Mouse (Mus musculus): ENCODE measurements around the gene Rassf3. TPM values are rescaled to one million over a fixed set of nuclear protein-coding genes. Genes with fewer than 3 reads are reported as not detected.
A peak's percentile ranks its signal among the peaks of the same experiment; 100 is the strongest.

The Rassf3 gene
- total RNA-seq, 1 experiment, result 13.1 TPM

GRCm38 (mm10) chr10:121435546-121436257 lies 40.4 kb downstream of the Rassf3 start:
- Histone ChIP-seq H3K9me3 (ENCODE audit: control insufficient read depth, insufficient read depth, low read depth, low read length) (no peaks in the 10 kb centered on the region), H3K27ac (ENCODE audit: insufficient read depth, low read depth, low read length, poor library complexity, severe bottlenecking) (no peak overlapping the region), H3K36me3 (ENCODE audit: control insufficient read depth, insufficient read depth, low read length, poor library complexity, severe bottlenecking) (no peaks in the 10 kb centered on the region), H3K4me3 (ENCODE audit: insufficient read depth in 1 of 2, low read depth in 1 of 2, low read length in 2 of 2, poor library complexity in 1 of 2, severe bottlenecking in 1 of 2) (peak overlapping the region in 1 of 2 experiments; percentile 7; a peak in 1 of 4 replicates), H3K9ac (ENCODE audit: insufficient read depth, low read depth, low read length, poor library complexity, severe bottlenecking) (peak overlapping the region; percentile 41; the same call in 1 of the 2 replicates), H3K4me1 (ENCODE audit: control insufficient read depth in 2 of 2, insufficient read depth in 2 of 2, low read length in 2 of 2, poor library complexity in 1 of 2) (peaks cover 8 to 32% of the 10 kb centered on the region in 2 experiments)
- DNase-seq (ENCODE audit: low read depth, low spot score), result no peak
- TF ChIP-seq CHD2 (IDR thresholded peaks at IDR 0.05; ENCODE audit: low read depth, low read length) (peak; percentile 75), MAFK (IDR thresholded peaks at IDR 0.05; ENCODE audit: insufficient read depth, low read depth, low read length) (no peak)
- in situ Hi-C loops (cut with MboI; ENCODE audit: low sequenced_read_pairs in 2 of 2, unreplicated experiment in 2 of 2), result no loop called here

GRCm38 (mm10) chr10:121434441-121435103 lies 41.6 kb downstream of the Rassf3 start:
- in situ Hi-C loops (cut with MboI; ENCODE audit: low sequenced_read_pairs in 2 of 2, unreplicated experiment in 2 of 2), result no loop called here
- H3K4me1 ChIP-seq (ENCODE audit: control insufficient read depth in 2 of 2, insufficient read depth in 2 of 2, low read length in 2 of 2, poor library complexity in 1 of 2), result peaks cover 9 to 37% of the 10 kb centered on the region in 2 experiments
- no peak overlapping the region for H3K27ac ChIP-seq (ENCODE audit: insufficient read depth, low read depth, low read length, poor library complexity, severe bottlenecking)

DNA sequence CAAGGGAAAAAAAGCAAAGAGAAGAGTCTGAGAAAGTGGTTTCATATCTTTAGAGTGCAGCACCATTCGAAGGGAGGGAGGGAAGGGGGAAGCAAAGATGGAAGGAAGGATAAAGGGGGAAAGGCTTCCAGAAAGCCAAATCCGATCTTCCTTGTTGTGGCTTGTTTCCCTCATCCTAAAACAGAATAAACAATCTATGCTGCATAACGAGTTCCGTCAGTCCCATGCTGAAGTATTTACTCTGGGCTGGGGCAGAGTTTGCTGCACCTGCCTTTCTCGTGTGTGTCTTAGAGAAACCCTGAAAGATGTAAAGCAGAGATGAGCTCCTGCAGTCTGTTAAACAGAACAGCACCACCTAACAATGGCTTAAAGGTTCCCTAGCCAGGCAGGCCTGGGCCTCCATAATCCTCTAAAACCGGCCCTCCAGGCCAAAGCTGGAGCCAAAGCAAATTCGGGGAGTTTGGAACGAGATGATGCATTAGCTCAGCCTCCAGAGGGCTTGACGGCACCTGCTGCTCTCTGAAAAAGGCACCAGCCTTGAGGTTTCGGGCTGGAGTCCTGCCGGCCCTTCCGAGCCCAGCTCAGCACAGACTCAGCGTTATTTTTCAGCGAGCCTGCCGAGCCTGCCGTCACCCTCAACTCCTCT lies 43.4 kb downstream of the Rassf3 start:
- in situ Hi-C loops (cut with MboI; ENCODE audit: low sequenced_read_pairs in 2 of 2, unreplicated experiment in 2 of 2), result no loop called here
- no peaks in the 10 kb centered on the region for H3K9me3 ChIP-seq (ENCODE audit: control insufficient read depth, insufficient read depth, low read depth, low read length)
- H3K4me1 ChIP-seq (ENCODE audit: control insufficient read depth in 2 of 2, insufficient read depth in 2 of 2, low read length in 2 of 2, poor library complexity in 1 of 2), result peaks cover 10 to 39% of the 10 kb centered on the region in 2 experiments
- no peak overlapping the region for H3K9ac ChIP-seq (ENCODE audit: insufficient read depth, low read depth, low read length, poor library complexity, severe bottlenecking)
- TF ChIP-seq HCFC1 (IDR thresholded peaks at IDR 0.05; ENCODE audit: borderline replicate concordance, insufficient read depth, low read length), result no peak
- no peak for TF ChIP-seq CHD2 (IDR thresholded peaks at IDR 0.05; ENCODE audit: low read depth, low read length)
- no peak for TF ChIP-seq MAFK (IDR thresholded peaks at IDR 0.05; ENCODE audit: insufficient read depth, low read depth, low read length)
- no peak for TF ChIP-seq ZNF384 (IDR thresholded peaks at IDR 0.05; ENCODE audit: low read depth, low read length)
- TF ChIP-seq ZC3H11A (IDR thresholded peaks at IDR 0.05; ENCODE audit: borderline replicate concordance, low read depth, low read length), result no peak
- H3K36me3 ChIP-seq (ENCODE audit: control insufficient read depth, insufficient read depth, low read length, poor library complexity, severe bottlenecking), result no peaks in the 10 kb centered on the region
- no peak for DNase-seq (ENCODE audit: low read depth, low spot score)
- no peak overlapping the region for H3K4me3 ChIP-seq (ENCODE audit: insufficient read depth in 1 of 2, low read depth in 1 of 2, low read length in 2 of 2, poor library complexity in 1 of 2, severe bottlenecking in 1 of 2)
- H3K27ac ChIP-seq (ENCODE audit: insufficient read depth, low read depth, low read length, poor library complexity, severe bottlenecking), result 0 out of 2 replicates have a peak overlapping the region, but pooled peaks have one; percentile 36

More at GRCm38 (mm10) chr10:121434441-121435103, 41.6 kb downstream of the Rassf3 start:
- no peaks in the 10 kb centered on the region for H3K9me3 ChIP-seq (ENCODE audit: control insufficient read depth, insufficient read depth, low read depth, low read length)
- peak overlapping the region; percentile 6; the same call in 1 of the 2 replicates for H3K9ac ChIP-seq (ENCODE audit: insufficient read depth, low read depth, low read length, poor library complexity, severe bottlenecking)
- no peak overlapping the region for H3K4me3 ChIP-seq (ENCODE audit: insufficient read depth in 1 of 2, low read depth in 1 of 2, low read length in 2 of 2, poor library complexity in 1 of 2, severe bottlenecking in 1 of 2)
- TF ChIP-seq ZC3H11A (IDR thresholded peaks at IDR 0.05; ENCODE audit: borderline replicate concordance, low read depth, low read length), result no peak
- no peaks in the 10 kb centered on the region for H3K36me3 ChIP-seq (ENCODE audit: control insufficient read depth, insufficient read depth, low read length, poor library complexity, severe bottlenecking)
- DNase-seq (ENCODE audit: low read depth, low spot score), result no peak

DNA sequence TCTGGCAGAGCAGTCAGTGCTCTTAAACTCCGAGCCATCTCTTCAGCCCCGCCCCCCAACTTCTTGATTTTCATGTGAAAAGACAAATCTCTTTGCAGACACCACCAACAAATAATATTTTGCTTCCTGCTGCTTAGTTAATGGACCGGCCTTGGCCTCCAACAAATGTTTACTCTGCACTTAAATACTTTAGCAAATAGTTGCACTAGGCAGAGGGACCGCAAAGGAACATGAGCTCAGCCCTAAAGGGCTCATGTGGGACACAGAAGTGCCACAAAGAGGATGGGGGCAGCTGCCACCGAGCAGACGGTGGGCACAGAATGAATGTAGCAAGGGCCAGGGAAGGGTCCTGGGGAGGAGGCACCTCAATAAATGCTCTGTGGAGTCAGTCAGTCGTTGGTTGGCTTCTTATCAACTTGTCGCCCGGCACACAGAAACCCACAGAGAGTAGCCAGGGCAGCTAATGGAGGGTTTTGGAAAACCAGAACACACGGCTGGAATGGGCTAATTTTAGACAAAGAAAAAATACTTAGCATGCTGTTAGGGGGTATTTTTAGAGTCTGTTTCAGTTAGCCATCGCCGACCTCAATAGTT lies 44.0 kb downstream of the Rassf3 start:
- Histone ChIP-seq H3K9ac (ENCODE audit: insufficient read depth, low read depth, low read length, poor library complexity, severe bottlenecking) (no peak overlapping the region), H3K4me1 (ENCODE audit: control insufficient read depth in 2 of 2, insufficient read depth in 2 of 2, low read length in 2 of 2, poor library complexity in 1 of 2) (peaks cover 10 to 43% of the 10 kb centered on the region in 2 experiments), H3K9me3 (ENCODE audit: control insufficient read depth, insufficient read depth, low read depth, low read length) (no peaks in the 10 kb centered on the region), H3K36me3 (ENCODE audit: control insufficient read depth, insufficient read depth, low read length, poor library complexity, severe bottlenecking) (no peaks in the 10 kb centered on the region), H3K27ac (ENCODE audit: insufficient read depth, low read depth, low read length, poor library complexity, severe bottlenecking) (no peak overlapping the region), H3K4me3 (ENCODE audit: insufficient read depth in 1 of 2, low read depth in 1 of 2, low read length in 2 of 2, poor library complexity in 1 of 2, severe bottlenecking in 1 of 2) (no peak overlapping the region)
- no peak for TF ChIP-seq HCFC1 (IDR thresholded peaks at IDR 0.05; ENCODE audit: borderline replicate concordance, insufficient read depth, low read length)
- no peak for TF ChIP-seq CHD2 (IDR thresholded peaks at IDR 0.05; ENCODE audit: low read depth, low read length)
- no peak for TF ChIP-seq MAFK (IDR thresholded peaks at IDR 0.05; ENCODE audit: insufficient read depth, low read depth, low read length)
- TF ChIP-seq ZNF384 (IDR thresholded peaks at IDR 0.05; ENCODE audit: low read depth, low read length), result no peak
- no peak for TF ChIP-seq ZC3H11A (IDR thresholded peaks at IDR 0.05; ENCODE audit: borderline replicate concordance, low read depth, low read length)
- in situ Hi-C loops (cut with MboI; ENCODE audit: low sequenced_read_pairs in 2 of 2, unreplicated experiment in 2 of 2), result no loop called here
- DNase-seq (ENCODE audit: low read depth, low spot score), result no peak
